Mouse (Mus musculus) olfactory bulb, adult 2 months (tissue): ENCODE measurements at regions not wholly inside any gene's neighbourhood (a gene's known extent, or its start where the extent isn't known, plus 50 kb on each side); places are given as distances from the start of the nearest gene placed in this dataset.

ENCODE experiments used
- CTCF ChIP-seq: fragments of 200-500 bp; IDR thresholded peaks from 2 replicates; pipeline ENCODE4 v1.5.1; 2012; ENCODE audit warnings: low read depth, mild to moderate bottlenecking, low read length, moderate library complexity; ENCODE audit not compliant: insufficient read depth
- POLR2A ChIP-seq: fragments of 200-500 bp; IDR thresholded peaks from 2 replicates; pipeline ENCODE4 v1.6.1; 2012; ENCODE audit warnings: mild to moderate bottlenecking, low read depth, low read length, moderate library complexity; ENCODE audit not compliant: insufficient read depth

DNA sequence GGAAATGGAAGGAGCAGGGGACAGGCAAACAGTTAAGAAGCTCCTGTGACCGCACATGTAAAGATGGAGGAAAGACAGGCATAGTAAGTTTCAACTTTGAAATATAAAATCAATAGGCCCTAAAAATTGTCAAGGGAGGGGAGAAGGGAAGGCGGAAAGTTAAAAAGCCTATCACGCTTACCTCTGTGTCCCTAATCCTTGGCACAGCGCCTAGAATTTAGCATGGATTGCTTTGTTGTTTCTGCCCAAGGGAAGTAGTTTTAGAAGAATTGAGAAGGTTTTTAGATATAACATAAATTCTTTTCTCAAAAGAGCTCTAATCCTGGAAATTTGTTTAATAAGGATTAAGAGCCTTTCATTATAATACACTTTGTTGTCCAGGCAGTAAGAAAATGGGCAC lies 300.6 kb upstream of the Epha4 start:
- no peak for TF ChIP-seq CTCF
- TF ChIP-seq POLR2A, result no peak
